Mouse (Mus musculus): ENCODE results near the gene Psmb11. TPM values are rescaled to one million over a fixed set of nuclear protein-coding genes. Genes with fewer than 3 reads are reported as not detected.

The Psmb11 gene
- total and polyA plus RNA-seq, 2 experiments from 2014 or later = not detected

- H3K36me3 ChIP-seq (ENCODE audit: insufficient read depth, low read length) = no peaks in the 10 kb centered on the region
- H3K9ac ChIP-seq (replicated peaks; ENCODE audit: low read length, poor library complexity, severe bottlenecking) = peak overlapping the region; percentile 51
- peaks cover 36% of the 10 kb centered on the region for H3K27me3 ChIP-seq (ENCODE audit: insufficient read depth, low read length)
- H3K9me3 ChIP-seq (ENCODE audit: low read length) = no peaks in the 10 kb centered on the region
- no peak for ATAC-seq (ENCODE audit: low FRiP score)
- under 1% methylated on average over 80 of the region's 84 CpGs for WGBS
- no peak for DNase-seq (ENCODE audit: low spot score)
- peak overlapping the region; percentile 83 for H3K4me2 ChIP-seq (ENCODE audit: low read depth, low read length, poor library complexity, severe bottlenecking)
- H3K27ac ChIP-seq (ENCODE audit: low read depth, low read length) = no peak overlapping the region
- H3K4me3 ChIP-seq (ENCODE audit: low read depth, low read length) = peak overlapping the region; percentile 52
- H3K4me1 ChIP-seq (ENCODE audit: insufficient read depth, low read length) = 0 out of 2 replicates have a peak, but pooled peaks cover 4% of the 10 kb centered on the region
- no peak for TF ChIP-seq CTCF (IDR thresholded peaks at IDR 0.05)
These were observed 44.8 kb upstream of the Psmb11 start for GRCm38 (mm10) chr14:54576241-54577088.

DNA sequence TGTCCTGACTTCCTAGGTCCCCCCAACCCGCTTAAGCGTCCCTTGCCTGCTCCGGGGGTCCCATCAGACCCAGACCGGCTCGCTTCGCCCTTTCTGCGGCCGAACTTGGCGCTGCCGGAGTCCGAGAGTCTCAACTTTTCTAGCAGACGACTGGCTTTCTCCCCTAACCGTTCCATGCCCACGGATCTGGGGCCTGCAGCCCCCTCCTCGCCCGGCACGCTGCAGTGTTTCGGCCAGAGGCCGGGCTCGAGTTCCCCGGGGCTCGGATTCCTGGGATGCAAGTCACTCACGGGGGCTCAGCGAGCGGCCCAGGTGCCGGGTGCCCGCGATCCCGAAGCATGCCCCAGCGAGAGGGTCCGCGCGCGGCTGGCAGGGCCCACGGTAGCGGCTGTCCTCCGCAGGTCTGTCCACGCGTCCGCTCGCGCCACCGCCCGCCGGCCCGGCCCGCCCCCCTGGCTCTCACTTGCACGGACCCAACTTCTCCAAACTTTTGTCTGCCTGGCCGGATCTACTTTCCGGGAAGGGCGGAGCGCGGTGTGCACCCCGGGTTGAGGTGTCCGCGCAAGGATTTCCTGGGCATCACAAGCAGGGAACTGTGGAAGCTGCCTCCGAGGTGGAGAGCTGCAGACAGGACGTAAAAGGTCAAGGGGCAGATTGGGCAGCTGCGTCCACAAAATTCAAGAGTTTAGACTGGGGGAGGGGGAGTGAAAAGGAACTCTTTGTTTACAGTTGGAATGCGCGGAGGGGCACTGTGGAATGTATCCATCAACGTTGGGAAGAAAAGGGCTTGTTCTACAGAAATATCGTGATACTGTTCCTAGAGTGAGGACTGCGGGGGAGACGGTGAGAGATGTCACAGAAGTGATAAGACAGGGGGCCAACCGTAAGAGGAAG is 43.9 kb upstream of the Psmb11 start, which contains the start of gene Ajuba:
Ajuba (minus strand) TSS at position 470 of the 894 bp plus-strand sequence.
- peak within 1 kb of the TSS; percentile 63; the same call in 1 of the 2 replicates for H3K27ac ChIP-seq (ENCODE audit: low read depth, low read length)
- ATAC-seq (ENCODE audit: low FRiP score) = peak; percentile 56; the same call in 1 of the 2 replicates
- peak; percentile 83 for DNase-seq (ENCODE audit: low spot score)
- H3K9ac ChIP-seq (replicated peaks; ENCODE audit: low read length, poor library complexity, severe bottlenecking) = peak within 1 kb of the TSS; percentile 51
- H3K4me3 ChIP-seq (ENCODE audit: low read depth, low read length) = peak within 1 kb of the TSS; percentile 52
- peaks cover 36% of the 10 kb centered on the region for H3K27me3 ChIP-seq (ENCODE audit: insufficient read depth, low read length)
- 0 out of 2 replicates have a peak, but pooled peaks cover 4% of the 10 kb centered on the region for H3K4me1 ChIP-seq (ENCODE audit: insufficient read depth, low read length)
- H3K9me3 ChIP-seq (ENCODE audit: low read length) = no peaks in the 10 kb centered on the region
- H3K36me3 ChIP-seq (ENCODE audit: insufficient read depth, low read length) = no peaks in the 10 kb centered on the region
- H3K4me2 ChIP-seq (ENCODE audit: low read depth, low read length, poor library complexity, severe bottlenecking) = peak within 1 kb of the TSS; percentile 83
- no peak for TF ChIP-seq CTCF (IDR thresholded peaks at IDR 0.05)
- WGBS = under 1% methylated on average over 66 of the region's 66 CpGs

DNA sequence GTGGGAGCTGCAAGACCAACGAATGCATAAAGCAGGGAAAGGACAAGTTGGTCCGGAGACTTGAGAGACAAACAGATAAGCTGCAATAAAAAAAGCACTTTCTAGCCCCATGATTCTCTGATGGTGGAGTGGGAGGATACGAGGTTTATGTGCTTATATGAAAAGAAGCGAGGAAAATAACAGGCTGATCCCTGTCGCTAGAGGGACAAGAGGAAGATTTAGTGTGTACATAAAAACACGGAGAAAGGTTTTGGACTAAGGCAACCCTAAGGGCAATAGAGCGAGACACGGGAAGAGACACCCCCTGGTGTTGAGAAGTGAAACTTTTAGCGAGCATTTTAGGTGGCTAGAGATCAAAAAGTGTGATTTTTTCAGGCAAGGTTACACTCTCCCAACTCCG is 43.2 kb upstream of the Psmb11 start:
- Histone ChIP-seq H3K4me2 (ENCODE audit: low read depth, low read length, poor library complexity, severe bottlenecking) (peak overlapping the region; percentile 83), H3K36me3 (ENCODE audit: insufficient read depth, low read length) (no peaks in the 10 kb centered on the region), H3K4me1 (ENCODE audit: insufficient read depth, low read length) (0 out of 2 replicates have a peak, but pooled peaks cover 4% of the 10 kb centered on the region), H3K4me3 (ENCODE audit: low read depth, low read length) (peak overlapping the region; percentile 52), H3K9me3 (ENCODE audit: low read length) (no peaks in the 10 kb centered on the region), H3K27me3 (ENCODE audit: insufficient read depth, low read length) (peaks cover 36% of the 10 kb centered on the region), H3K9ac (replicated peaks; ENCODE audit: low read length, poor library complexity, severe bottlenecking) (peak overlapping the region; percentile 39; the same call in 1 of the 2 replicates), H3K27ac (ENCODE audit: low read depth, low read length) (peak overlapping the region; percentile 63; the same call in 1 of the 2 replicates)
- ATAC-seq (ENCODE audit: low FRiP score) (no peak), DNase-seq (ENCODE audit: low spot score) (peak; percentile 53)
- TF ChIP-seq CTCF (IDR thresholded peaks at IDR 0.05) = peak; percentile 75
- WGBS = 1% methylated on average over 10 of the region's 10 CpGs

GRCm38 (mm10) chr14:54579638-54580037 is 41.6 kb upstream of the Psmb11 start:
- Histone ChIP-seq H3K36me3 (ENCODE audit: insufficient read depth, low read length) (peaks cover under 1% of the 10 kb centered on the region; the same call in 1 of the 2 replicates), H3K27me3 (ENCODE audit: insufficient read depth, low read length) (peaks cover 23% of the 10 kb centered on the region), H3K27ac (ENCODE audit: low read depth, low read length) (no peak overlapping the region), H3K9me3 (ENCODE audit: low read length) (no peaks in the 10 kb centered on the region), H3K9ac (replicated peaks; ENCODE audit: low read length, poor library complexity, severe bottlenecking) (no peak overlapping the region), H3K4me3 (ENCODE audit: low read depth, low read length) (no peak overlapping the region), H3K4me1 (ENCODE audit: insufficient read depth, low read length) (0 out of 2 replicates have a peak, but pooled peaks cover 4% of the 10 kb centered on the region), H3K4me2 (ENCODE audit: low read depth, low read length, poor library complexity, severe bottlenecking) (no peak overlapping the region)
- DNase-seq (ENCODE audit: low spot score) (no peak), ATAC-seq (ENCODE audit: low FRiP score) (no peak)
- WGBS = 89% methylated on average over 7 of the region's 7 CpGs
- no peak for TF ChIP-seq CTCF (IDR thresholded peaks at IDR 0.05)

- H3K9me3 ChIP-seq (ENCODE audit: low read length) = no peaks in the 10 kb centered on the region
- WGBS = 93% methylated on average over 9 of the region's 9 CpGs
- no peaks in the 10 kb centered on the region for H3K27me3 ChIP-seq (ENCODE audit: insufficient read depth, low read length)
- H3K4me3 ChIP-seq (ENCODE audit: low read depth, low read length) = no peak overlapping the region
- H3K4me2 ChIP-seq (ENCODE audit: low read depth, low read length, poor library complexity, severe bottlenecking) = no peak overlapping the region
- DNase-seq (ENCODE audit: low spot score) (no peak), ATAC-seq (ENCODE audit: low FRiP score) (no peak)
- no peak for TF ChIP-seq CTCF (IDR thresholded peaks at IDR 0.05)
- H3K4me1 ChIP-seq (ENCODE audit: insufficient read depth, low read length) = no peaks in the 10 kb centered on the region
- H3K36me3 ChIP-seq (ENCODE audit: insufficient read depth, low read length) = peaks cover 5% of the 10 kb centered on the region; the same call in 1 of the 2 replicates
- H3K9ac ChIP-seq (replicated peaks; ENCODE audit: low read length, poor library complexity, severe bottlenecking) = no peak overlapping the region
- no peak overlapping the region for H3K27ac ChIP-seq (ENCODE audit: low read depth, low read length)
These were observed 38.7 kb upstream of the Psmb11 start for GRCm38 (mm10) chr14:54582536-54582935.

Measured in midbrain, postnatal 0 days (tissue).